Mouse (Mus musculus) embryonic facial prominence, embryonic 15.5 days (tissue): ENCODE measurements at regions not wholly inside any gene's neighbourhood (a gene's known extent, or its start where the extent isn't known, plus 50 kb on each side); places are given as distances from the start of the nearest gene placed in this dataset.

Experiments used
- ATAC-seq: fragments of 200-750 bp; cut with Nextera tagmentation; 2 replicates; pipeline ENCODE4 v1.8.0; 2017; ENCODE audit warnings: low read depth, moderate TSS enrichment; ENCODE audit not compliant: insufficient number of reproducible peaks, low FRiP score, low TSS enrichment
- H3K27ac ChIP-seq: fragments of 300-500 bp; sonication (generic); replicated peaks from 2 replicates; pipeline ENCODE4 v1.5.1; 2015; ENCODE audit warnings: mild to moderate bottlenecking, inconsistent platforms
- H3K27me3 ChIP-seq: fragments of 300-500 bp; sonication (generic); 2 replicates; pipeline ENCODE4 v1.6.1; 2015; ENCODE audit warnings: inconsistent platforms
- H3K36me3 ChIP-seq: fragments of 300-500 bp; sonication (generic); 2 replicates; pipeline ENCODE4 v1.6.1; 2015; ENCODE audit warnings: mild to moderate bottlenecking, inconsistent platforms
- H3K4me1 ChIP-seq: fragments of 300-500 bp; sonication (generic); 2 replicates; pipeline ENCODE4 v1.6.1; 2015; ENCODE audit warnings: inconsistent platforms
- H3K4me2 ChIP-seq: fragments of 300-500 bp; sonication (generic); replicated peaks from 2 replicates; pipeline ENCODE4 v1.6.1; 2015; ENCODE audit warnings: mild to moderate bottlenecking, inconsistent platforms
- H3K4me3 ChIP-seq: fragments of 300-500 bp; sonication (generic); replicated peaks from 2 replicates; pipeline ENCODE4 v1.5.1; 2015; ENCODE audit warnings: mild to moderate bottlenecking, inconsistent platforms
- H3K9ac ChIP-seq: fragments of 300-500 bp; sonication (generic); 2 replicates; pipeline ENCODE4 v1.6.1; 2015; ENCODE audit warnings: inconsistent platforms
- H3K9me3 ChIP-seq: fragments of 300-500 bp; sonication (generic); replicated peaks from 2 replicates; pipeline ENCODE4 v1.6.1; 2016; ENCODE audit warnings: inconsistent platforms
- WGBS: fragments of 180-500 bp; shearing (Covaris S2); methylation state at CpG from one replicate; pipeline ENCODE4 v1.1.7; 2015; 5-methylcytosine and 5-hydroxymethylcytosine counted together

GRCm38 (mm10) chr5:51757864-51758263, 190.3 kb upstream of the Ppargc1a start:
- 53% methylated on average over 2 of the region's 2 CpGs for WGBS
- no peak overlapping the region for H3K9ac ChIP-seq
- no peaks in the 10 kb centered on the region for H3K27me3 ChIP-seq
- H3K9me3 ChIP-seq, result no peaks in the 10 kb centered on the region
- no peak overlapping the region for H3K27ac ChIP-seq
- no peaks in the 10 kb centered on the region for H3K36me3 ChIP-seq
- no peak overlapping the region for H3K4me2 ChIP-seq
- ATAC-seq, result no peak
- no peak overlapping the region for H3K4me3 ChIP-seq
- no peaks in the 10 kb centered on the region for H3K4me1 ChIP-seq

GRCm38 (mm10) chr5:51752024-51752423, 184.5 kb upstream of the Ppargc1a start:
- Histone ChIP-seq H3K36me3 (no peaks in the 10 kb centered on the region), H3K9ac (no peak overlapping the region), H3K4me2 (no peak overlapping the region), H3K27ac (no peak overlapping the region), H3K9me3 (no peaks in the 10 kb centered on the region), H3K4me1 (no peaks in the 10 kb centered on the region), H3K27me3 (no peaks in the 10 kb centered on the region), H3K4me3 (no peak overlapping the region)
- no peak for ATAC-seq
- 52% methylated on average over 4 of the region's 4 CpGs for WGBS

- no peak overlapping the region for H3K27ac ChIP-seq
- H3K36me3 ChIP-seq, result no peaks in the 10 kb centered on the region
- no peak overlapping the region for H3K4me3 ChIP-seq
- H3K4me1 ChIP-seq, result no peaks in the 10 kb centered on the region
- 41% methylated on average over 8 of the region's 8 CpGs for WGBS
- H3K9ac ChIP-seq, result no peak overlapping the region
- H3K9me3 ChIP-seq, result no peaks in the 10 kb centered on the region
- no peak for ATAC-seq
- no peak overlapping the region for H3K4me2 ChIP-seq
- no peaks in the 10 kb centered on the region for H3K27me3 ChIP-seq
These were observed 182.9 kb upstream of the Ppargc1a start for GRCm38 (mm10) chr5:51750456-51750855.

GRCm38 (mm10) chr5:51740893-51741292, 173.4 kb upstream of the Ppargc1a start:
- Histone ChIP-seq H3K36me3 (no peaks in the 10 kb centered on the region), H3K4me2 (no peak overlapping the region), H3K9ac (no peak overlapping the region), H3K4me1 (no peaks in the 10 kb centered on the region), H3K27ac (no peak overlapping the region), H3K9me3 (no peaks in the 10 kb centered on the region), H3K4me3 (no peak overlapping the region), H3K27me3 (no peaks in the 10 kb centered on the region)
- 95% methylated on average over 8 of the region's 8 CpGs for WGBS
- ATAC-seq, result no peak

GRCm38 (mm10) chr5:51730241-51730640, 162.7 kb upstream of the Ppargc1a start:
- Histone ChIP-seq H3K4me2 (no peak overlapping the region), H3K9me3 (no peaks in the 10 kb centered on the region), H3K9ac (no peak overlapping the region), H3K27ac (no peak overlapping the region), H3K36me3 (no peaks in the 10 kb centered on the region), H3K4me1 (0 out of 2 replicates have a peak, but pooled peaks cover 2% of the 10 kb centered on the region), H3K27me3 (no peaks in the 10 kb centered on the region), H3K4me3 (no peak overlapping the region)
- ATAC-seq, result no peak
- 84% methylated on average over 1 of the region's 1 CpGs for WGBS

GRCm38 (mm10) chr5:51729771-51730170, 162.2 kb upstream of the Ppargc1a start:
- H3K36me3 ChIP-seq, result no peaks in the 10 kb centered on the region
- no peaks in the 10 kb centered on the region for H3K9me3 ChIP-seq
- H3K4me3 ChIP-seq, result no peak overlapping the region
- 0 out of 2 replicates have a peak, but pooled peaks cover 3% of the 10 kb centered on the region for H3K4me1 ChIP-seq
- no peak for ATAC-seq
- 83% methylated on average over 1 of the region's 1 CpGs for WGBS
- no peak overlapping the region for H3K4me2 ChIP-seq
- no peak overlapping the region for H3K27ac ChIP-seq
- H3K9ac ChIP-seq, result no peak overlapping the region
- H3K27me3 ChIP-seq, result no peaks in the 10 kb centered on the region

- Histone ChIP-seq H3K4me1 (0 out of 2 replicates have a peak, but pooled peaks cover 3% of the 10 kb centered on the region), H3K9me3 (no peaks in the 10 kb centered on the region), H3K27ac (peak overlapping the region; percentile 17), H3K4me3 (no peak overlapping the region), H3K9ac (no peak overlapping the region), H3K36me3 (no peaks in the 10 kb centered on the region), H3K27me3 (no peaks in the 10 kb centered on the region), H3K4me2 (no peak overlapping the region)
- peak; percentile 54; the same call in 1 of the 2 replicates for ATAC-seq
These were observed 159.2 kb upstream of the Ppargc1a start for GRCm38 (mm10) chr5:51726762-51727161.

- Histone ChIP-seq H3K27ac (no peak overlapping the region), H3K36me3 (no peaks in the 10 kb centered on the region), H3K9ac (no peak overlapping the region), H3K4me2 (no peak overlapping the region), H3K4me1 (no peaks in the 10 kb centered on the region), H3K4me3 (no peak overlapping the region), H3K27me3 (no peaks in the 10 kb centered on the region), H3K9me3 (no peaks in the 10 kb centered on the region)
- 82% methylated on average over 8 of the region's 8 CpGs for WGBS
- ATAC-seq, result no peak
These were observed 151.4 kb upstream of the Ppargc1a start for GRCm38 (mm10) chr5:51718911-51719310.

GRCm38 (mm10) chr5:51718451-51718850, 150.9 kb upstream of the Ppargc1a start:
- no peak overlapping the region for H3K9ac ChIP-seq

GRCm38 (mm10) chr5:51711860-51712560, 144.5 kb upstream of the Ppargc1a start:
- H3K9me3 ChIP-seq, result no peaks in the 10 kb centered on the region
- ATAC-seq, result no peak

More at GRCm38 (mm10) chr5:51718451-51718850, 150.9 kb upstream of the Ppargc1a start:
- H3K27ac ChIP-seq, result no peak overlapping the region
- H3K27me3 ChIP-seq, result no peaks in the 10 kb centered on the region
- H3K4me2 ChIP-seq, result no peak overlapping the region
- no peaks in the 10 kb centered on the region for H3K9me3 ChIP-seq
- H3K4me1 ChIP-seq, result no peaks in the 10 kb centered on the region
- no peak overlapping the region for H3K4me3 ChIP-seq
- 77% methylated on average over 1 of the region's 1 CpGs for WGBS
- H3K36me3 ChIP-seq, result no peaks in the 10 kb centered on the region
- no peak for ATAC-seq

GRCm38 (mm10) chr5:51710664-51711063, 143.1 kb upstream of the Ppargc1a start:
- H3K27me3 ChIP-seq, result no peaks in the 10 kb centered on the region
- H3K36me3 ChIP-seq, result no peaks in the 10 kb centered on the region
- no peak overlapping the region for H3K9ac ChIP-seq
- no peak overlapping the region for H3K4me2 ChIP-seq
- no peaks in the 10 kb centered on the region for H3K4me1 ChIP-seq
- no peak for ATAC-seq
- no peaks in the 10 kb centered on the region for H3K9me3 ChIP-seq
- H3K4me3 ChIP-seq, result no peak overlapping the region
- no peak overlapping the region for H3K27ac ChIP-seq
- 75% methylated on average over 4 of the region's 4 CpGs for WGBS

More at GRCm38 (mm10) chr5:51711860-51712560, 144.5 kb upstream of the Ppargc1a start:
- H3K4me1 ChIP-seq, result no peaks in the 10 kb centered on the region
- H3K4me3 ChIP-seq, result no peak overlapping the region
- H3K9ac ChIP-seq, result no peak overlapping the region
- WGBS, result 82% methylated on average over 8 of the region's 8 CpGs
- no peak overlapping the region for H3K27ac ChIP-seq
- no peaks in the 10 kb centered on the region for H3K36me3 ChIP-seq
- H3K27me3 ChIP-seq, result no peaks in the 10 kb centered on the region
- no peak overlapping the region for H3K4me2 ChIP-seq

- Histone ChIP-seq H3K36me3 (no peaks in the 10 kb centered on the region), H3K27me3 (no peaks in the 10 kb centered on the region), H3K4me1 (no peaks in the 10 kb centered on the region), H3K4me3 (no peak overlapping the region), H3K9me3 (no peaks in the 10 kb centered on the region), H3K9ac (no peak overlapping the region), H3K4me2 (no peak overlapping the region), H3K27ac (no peak overlapping the region)
- no peak for ATAC-seq
- 64% methylated on average over 6 of the region's 6 CpGs for WGBS
These were observed 142.0 kb upstream of the Ppargc1a start for GRCm38 (mm10) chr5:51709447-51709991.
